Mouse (Mus musculus) embryonic fibroblast, embryonic 13.5 days (primary cell): Measurements from ENCODE around the gene Cplx1.

Experiments used
- CTCF ChIP-seq: IDR thresholded peaks from 2 replicates; pipeline ENCODE4 v1.5.1; 2011; ENCODE audit warnings: mild to moderate bottlenecking, control low read depth, low read length, moderate library complexity, borderline replicate concordance; ENCODE audit not compliant: insufficient read depth
- POLR2A ChIP-seq: IDR thresholded peaks from 2 replicates; pipeline ENCODE4 v1.6.1; 2011; ENCODE audit warnings: low read depth, mild to moderate bottlenecking, control low read depth, low read length, moderate library complexity

DNA sequence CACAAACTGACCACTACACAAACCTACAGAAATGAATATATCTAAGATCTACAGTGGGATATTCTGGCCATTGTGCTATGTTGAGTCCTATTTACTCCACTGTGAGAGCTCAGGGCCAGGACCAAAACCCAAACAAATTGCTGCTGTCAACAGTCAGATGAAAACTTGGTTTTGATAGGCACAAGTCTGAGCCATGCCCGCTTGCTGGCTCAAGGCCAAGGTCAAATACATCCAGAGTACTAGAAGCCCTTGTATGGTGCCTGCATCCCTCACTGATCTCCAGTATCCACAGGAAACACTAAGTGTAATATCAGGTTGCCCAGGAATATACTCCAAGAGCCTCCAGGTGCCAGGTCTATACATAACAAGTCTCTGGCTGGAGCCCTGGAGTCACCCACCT lies 21.2 kb upstream of the Cplx1 start:
- no peak for TF ChIP-seq POLR2A
- TF ChIP-seq CTCF, result no peak
